Mouse (Mus musculus) G1E (cell line): ENCODE measurements around the gene Rap1b. TPM values are rescaled to one million over a fixed set of nuclear protein-coding genes. Genes with fewer than 3 reads are reported as not detected.

Experiments used
- ATAC-seq: 2 replicates; pipeline ENCODE4 v1.8.0; 2016; ENCODE audit warnings: mild to moderate bottlenecking; ENCODE audit not compliant: insufficient number of reproducible peaks, poor library complexity, low FRiP score, severe bottlenecking; ENCODE audit errors: extremely low read depth
- DNase-seq: peaks from one replicate; pipeline ENCODE4 v3.0.0; 2012; ENCODE audit warnings: low spot score
- H3K27me3 ChIP-seq: 2 replicates; pipeline ENCODE4 v1.6.1; 2012; ENCODE audit warnings: mild to moderate bottlenecking, low read length, inconsistent platforms; ENCODE audit not compliant: insufficient read depth
- H3K36me3 ChIP-seq: replicated peaks from 2 replicates; pipeline ENCODE3; 2012; ENCODE audit warnings: mild to moderate bottlenecking, inconsistent platforms
- H3K4me1 ChIP-seq: 2 replicates; pipeline ENCODE4 v1.6.1; 2012; ENCODE audit warnings: low read depth, low read length, inconsistent platforms, mixed read lengths; ENCODE audit not compliant: insufficient read depth
- H3K4me3 ChIP-seq: 2 replicates; pipeline ENCODE4 v1.5.1; 2012; ENCODE audit warnings: low read depth, mild to moderate bottlenecking, inconsistent platforms, low read length, moderate library complexity, mixed read lengths
- H3K9me3 ChIP-seq: replicated peaks from 2 replicates; pipeline ENCODE4 v1.6.1; 2012; ENCODE audit warnings: inconsistent platforms
- CTCF ChIP-seq: IDR thresholded peaks from 2 replicates; pipeline ENCODE4 v1.5.1; 2012; ENCODE audit warnings: low read depth, low read length, inconsistent platforms, mixed read lengths
- GATA1 ChIP-seq: IDR thresholded peaks from 2 replicates; pipeline ENCODE4 v1.6.1; 2012; ENCODE audit warnings: borderline replicate concordance, low read length, inconsistent platforms, mixed read lengths
- GATA2 ChIP-seq: IDR thresholded peaks from 2 replicates; pipeline ENCODE4 v1.6.1; 2012; ENCODE audit warnings: low read depth, low read length, inconsistent platforms, borderline replicate concordance
- POLR2AphosphoS5 ChIP-seq: IDR thresholded peaks from 2 replicates; pipeline ENCODE4 v1.6.1; 2012; ENCODE audit warnings: low read depth, low read length, inconsistent platforms; ENCODE audit not compliant: insufficient replicate concordance
- TAL1 ChIP-seq: conservative IDR thresholded peaks from 2 replicates; pipeline ENCODE4 v1.6.1; 2012; ENCODE audit warnings: low read depth, low read length, inconsistent platforms, mixed read lengths
- polyA plus RNA-seq: library from polyadenylated mRNA; stranded (reverse); fragments of >175 nt; gene quantifications from 2 replicates; pipeline ENCODE4 v1.2.3, GENCODE M21; 2012
- total RNA-seq, 2 experiments: library from RNA; stranded (forward) in 1 of 2; stranded (reverse) in 1 of 2; fragments of 200-1000 nt in 1 of 2; fragments of >200 nt in 1 of 2; fragmentation: Nextera tagmentation in 1 of 2; gene quantifications; 2 replicates each; pipeline ENCODE4 v1.2.3; 2014 to 2017

The Rap1b gene
- total and polyA plus RNA-seq, 3 experiments, result 23.4 to 121 (median 73.1) TPM

DNA sequence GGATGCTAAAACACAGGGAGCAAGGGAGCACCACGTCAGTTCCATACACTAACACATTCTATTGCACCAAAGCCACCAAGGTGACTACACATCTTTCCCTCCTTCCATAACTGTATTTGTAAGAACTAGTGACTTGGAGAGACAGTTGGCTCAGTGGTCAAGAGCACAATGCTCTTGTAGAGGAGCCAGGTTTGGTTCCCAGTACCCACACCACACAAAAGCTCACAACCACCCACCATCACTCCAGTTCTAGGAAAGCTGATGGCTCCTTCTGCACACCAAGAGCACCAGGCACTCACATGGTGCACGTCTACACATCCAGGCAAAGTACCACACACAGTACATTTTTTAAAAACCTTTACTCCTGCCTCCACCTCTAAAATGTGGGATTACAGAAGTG, 63.8 kb downstream of the Rap1b start:
- Histone ChIP-seq H3K27me3 (no peaks in the 10 kb centered on the region), H3K9me3 (no peaks in the 10 kb centered on the region), H3K4me3 (no peak overlapping the region), H3K4me1 (peaks cover 2% of the 10 kb centered on the region; the same call in 1 of the 2 replicates), H3K36me3 (peaks cover 95% of the 10 kb centered on the region)
- TF ChIP-seq GATA1, result no peak
- no peak for TF ChIP-seq TAL1
- TF ChIP-seq POLR2AphosphoS5, result no peak
- no peak for TF ChIP-seq CTCF
- no peak for TF ChIP-seq GATA2
- ATAC-seq (no peak), DNase-seq (no peak)

DNA sequence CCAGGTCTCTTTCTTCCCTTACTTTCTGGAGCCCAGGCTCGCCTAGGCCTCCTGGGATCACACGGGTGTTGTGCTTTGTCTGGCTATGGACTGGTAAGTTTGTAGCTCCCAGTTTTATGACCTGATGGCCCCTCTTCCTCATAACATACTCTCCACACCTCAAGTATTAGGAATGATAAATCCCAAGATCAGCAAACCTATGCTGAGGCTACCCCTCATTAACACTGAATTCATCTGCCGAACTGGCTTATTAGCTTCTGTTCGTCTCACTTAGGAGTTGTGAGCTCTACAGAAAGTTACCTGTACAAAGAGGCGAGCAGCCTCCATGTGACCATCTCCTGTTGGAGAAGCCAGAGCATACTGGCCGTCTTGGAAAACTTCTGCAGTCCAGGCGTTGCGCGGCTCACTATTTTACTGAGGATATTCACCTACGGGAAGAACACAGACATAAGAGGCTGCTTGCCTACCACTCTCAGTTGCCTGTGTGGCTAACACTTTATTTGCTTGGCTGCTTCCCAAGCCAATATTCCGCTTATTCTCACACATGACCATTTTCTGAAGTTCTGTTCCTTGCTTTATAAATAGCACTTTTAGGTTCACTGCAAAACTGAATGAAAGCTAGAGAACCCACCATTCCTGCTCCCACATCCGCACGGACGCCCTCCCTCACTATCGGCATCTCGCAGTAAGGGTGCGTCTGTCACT, 64.7 kb downstream of the Rap1b start:
- DNase-seq, result no peak
- Histone ChIP-seq H3K4me3 (no peak overlapping the region), H3K4me1 (peaks cover 5% of the 10 kb centered on the region; the same call in 1 of the 2 replicates), H3K36me3 (peaks cover 95% of the 10 kb centered on the region), H3K27me3 (no peaks in the 10 kb centered on the region), H3K9me3 (no peaks in the 10 kb centered on the region)
- no peak for ATAC-seq
- TF ChIP-seq CTCF (no peak), GATA1 (no peak), POLR2AphosphoS5 (no peak), TAL1 (no peak)

DNA sequence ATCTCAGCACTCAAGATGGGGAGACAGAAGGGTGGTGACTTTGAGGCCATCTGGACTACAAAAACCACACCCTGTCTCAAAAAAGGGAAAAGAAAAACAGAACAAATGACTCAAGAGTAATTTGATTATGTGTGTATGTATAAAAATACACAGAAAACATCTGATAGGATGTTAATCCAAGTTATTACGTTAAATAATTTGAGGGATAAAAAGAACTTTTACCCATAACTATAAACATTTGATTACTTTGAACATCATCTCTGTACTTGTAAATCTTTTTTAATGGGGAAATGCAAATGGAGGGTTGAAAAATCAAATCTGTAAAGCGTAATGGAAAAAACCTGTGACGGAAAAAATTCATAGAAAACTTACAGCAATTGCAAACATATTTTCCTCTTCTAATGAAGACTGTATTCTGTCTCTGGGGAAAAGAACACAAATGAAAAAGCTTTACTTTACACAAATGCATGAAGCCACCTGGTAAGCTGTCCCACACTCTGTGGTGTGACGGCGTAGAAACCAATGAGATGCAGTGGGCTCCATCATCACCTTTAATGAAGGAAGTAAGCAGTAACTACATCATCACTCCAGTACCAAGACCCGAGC, 65.4 kb downstream of the Rap1b start:
- Histone ChIP-seq H3K9me3 (no peaks in the 10 kb centered on the region), H3K4me1 (peaks cover 7% of the 10 kb centered on the region; the same call in 1 of the 2 replicates), H3K4me3 (no peak overlapping the region), H3K27me3 (no peaks in the 10 kb centered on the region), H3K36me3 (peaks cover 95% of the 10 kb centered on the region)
- ATAC-seq (no peak), DNase-seq (no peak)
- no peak for TF ChIP-seq POLR2AphosphoS5
- TF ChIP-seq TAL1, result no peak
- TF ChIP-seq GATA2, result no peak
- no peak for TF ChIP-seq CTCF
- no peak for TF ChIP-seq GATA1

DNA sequence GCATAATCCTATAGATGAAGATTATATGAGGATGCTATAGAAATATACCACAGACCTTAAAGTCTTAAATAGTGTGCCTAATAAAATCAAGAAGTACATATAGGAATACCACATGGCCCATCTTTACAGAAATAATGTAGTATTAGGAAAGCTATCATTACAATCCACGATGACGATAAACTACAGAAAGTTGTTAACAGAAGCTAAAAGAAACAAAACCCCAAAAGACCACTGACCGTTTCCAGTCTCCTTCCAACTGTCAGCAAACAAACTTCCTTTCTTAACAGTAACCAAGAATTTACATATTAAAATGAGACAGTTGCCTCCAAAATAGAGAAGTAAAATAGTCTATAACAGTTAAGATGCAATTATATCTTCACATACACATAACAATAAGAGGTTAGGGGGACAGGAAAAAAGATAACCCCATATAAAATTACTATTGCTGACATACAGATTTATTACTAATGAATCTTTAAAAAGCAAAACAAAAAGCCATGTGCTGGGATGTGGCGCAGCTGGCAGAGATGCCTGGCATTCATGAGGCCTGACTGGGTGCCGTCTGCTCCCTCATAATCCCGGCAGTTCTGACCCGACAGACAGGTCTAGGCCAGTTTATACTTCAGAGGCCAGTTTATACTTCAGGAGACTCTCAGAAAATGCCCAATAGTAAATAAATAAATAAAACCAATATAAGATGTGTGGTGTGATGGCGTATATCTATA, 66.1 kb downstream of the Rap1b start:
- Histone ChIP-seq H3K4me3 (no peak overlapping the region), H3K36me3 (peaks cover 95% of the 10 kb centered on the region), H3K9me3 (no peaks in the 10 kb centered on the region), H3K27me3 (no peaks in the 10 kb centered on the region), H3K4me1 (peaks cover 7% of the 10 kb centered on the region; the same call in 1 of the 2 replicates)
- TF ChIP-seq CTCF, result no peak
- TF ChIP-seq TAL1, result no peak
- TF ChIP-seq GATA2, result no peak
- no peak for TF ChIP-seq POLR2AphosphoS5
- no peak for TF ChIP-seq GATA1
- ATAC-seq (no peak), DNase-seq (no peak)

DNA sequence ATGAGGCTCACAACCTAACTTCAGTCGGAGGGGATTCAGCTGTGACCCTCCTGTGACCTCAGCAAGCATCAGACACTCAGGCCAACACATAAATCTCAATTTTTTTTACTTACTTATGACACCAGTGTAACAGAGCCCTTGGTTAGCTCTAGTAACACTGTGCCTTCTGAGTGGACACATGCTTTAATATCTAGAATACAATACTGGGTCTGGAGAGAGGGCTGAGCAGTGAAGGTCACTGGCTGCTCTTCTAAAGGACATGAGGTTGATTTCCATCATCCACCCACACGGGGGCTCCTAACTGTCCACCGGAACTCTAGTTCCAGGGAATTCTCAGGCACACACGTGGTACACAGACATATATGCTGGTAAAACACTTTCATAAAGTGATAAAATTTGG, 66.9 kb downstream of the Rap1b start:
- Histone ChIP-seq H3K4me1 (peaks cover 7% of the 10 kb centered on the region; the same call in 1 of the 2 replicates), H3K4me3 (no peak overlapping the region), H3K27me3 (no peaks in the 10 kb centered on the region), H3K36me3 (peaks cover 95% of the 10 kb centered on the region), H3K9me3 (no peaks in the 10 kb centered on the region)
- TF ChIP-seq TAL1 (no peak), POLR2AphosphoS5 (no peak), GATA1 (no peak), GATA2 (no peak), CTCF (no peak)
- ATAC-seq, result no peak
- no peak for DNase-seq

DNA sequence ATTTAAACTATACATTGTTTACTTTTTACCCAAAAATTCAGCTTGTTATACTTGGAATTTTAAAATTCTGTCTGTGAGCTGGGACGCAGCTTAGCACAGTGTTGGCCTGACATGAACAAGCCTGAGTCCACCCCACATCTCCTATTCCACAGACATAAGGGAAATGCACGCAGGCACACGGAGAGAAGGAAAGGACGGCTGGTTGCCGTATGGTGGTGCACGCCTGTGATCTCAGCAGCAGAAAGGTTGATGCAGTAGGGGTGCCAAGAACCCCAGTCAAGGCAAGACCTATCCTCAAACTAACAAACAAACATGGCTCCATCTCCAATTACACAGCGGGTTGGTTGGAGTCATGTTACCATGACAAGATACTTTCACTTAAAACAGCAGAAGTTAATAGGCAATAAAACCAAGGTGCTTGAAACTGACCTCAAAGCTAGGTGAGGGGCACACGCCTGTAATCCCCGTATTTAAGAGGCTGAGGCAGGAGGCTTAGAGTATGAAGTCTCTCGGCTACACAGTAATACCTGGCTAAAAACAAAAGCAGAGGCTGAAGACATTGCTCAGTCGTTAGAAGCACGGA, 67.4 kb downstream of the Rap1b start:
- H3K9me3 ChIP-seq, result no peaks in the 10 kb centered on the region
- TF ChIP-seq GATA2, result no peak
- TF ChIP-seq CTCF, result no peak
- no peak for TF ChIP-seq TAL1
- no peak for TF ChIP-seq POLR2AphosphoS5
- TF ChIP-seq GATA1, result no peak
- H3K4me3 ChIP-seq, result no peak overlapping the region
- peaks cover 7% of the 10 kb centered on the region; the same call in 1 of the 2 replicates for H3K4me1 ChIP-seq
- ATAC-seq (no peak), DNase-seq (no peak)
- H3K27me3 ChIP-seq, result no peaks in the 10 kb centered on the region
- peaks cover 94% of the 10 kb centered on the region for H3K36me3 ChIP-seq
